Mouse (Mus musculus) liver, adult 2 months (tissue): Measurements from ENCODE around the gene Coa4. TPM values are rescaled to one million over a fixed set of nuclear protein-coding genes. Genes with fewer than 3 reads are reported as not detected.

Experiments
- DNase-seq: peaks from one replicate; pipeline ENCODE4 v3.0.0-alpha.2; 2011; ENCODE audit warnings: low read depth, low spot score; ENCODE audit errors: extremely low read depth
- H3K27ac ChIP-seq: fragments of 200-500 bp; replicated peaks from 2 replicates; pipeline ENCODE4 v1.5.1; 2012; ENCODE audit warnings: low read depth, mild to moderate bottlenecking, control low read depth, inconsistent platforms, low read length; ENCODE audit not compliant: insufficient read depth
- H3K27me3 ChIP-seq: fragments of 200-500 bp; 2 replicates; pipeline ENCODE4 v1.6.1; 2012; ENCODE audit warnings: mild to moderate bottlenecking, moderate library complexity, low read length, inconsistent platforms; ENCODE audit not compliant: control insufficient read depth, insufficient read depth
- H3K36me3 ChIP-seq: fragments of 200-500 bp; 2 replicates; pipeline ENCODE4 v1.6.1; 2012; ENCODE audit warnings: low read length, inconsistent platforms; ENCODE audit not compliant: control insufficient read depth, insufficient read depth
- H3K4me1 ChIP-seq: fragments of 200-500 bp; 2 replicates; pipeline ENCODE4 v1.6.1; 2011; ENCODE audit warnings: low read length; ENCODE audit not compliant: control insufficient read depth, insufficient read depth
- H3K4me3 ChIP-seq: fragments of 200-500 bp; 2 replicates; pipeline ENCODE4 v1.5.1; 2011; ENCODE audit warnings: low read depth, mild to moderate bottlenecking, control low read depth, low read length, moderate library complexity; ENCODE audit not compliant: insufficient read depth
- H3K79me2 ChIP-seq: fragments of 200-500 bp; 2 replicates; pipeline ENCODE4 v1.6.1; 2012; ENCODE audit warnings: inconsistent platforms, mild to moderate bottlenecking, low read length, moderate library complexity; ENCODE audit not compliant: control insufficient read depth, insufficient read depth
- H3K9ac ChIP-seq: fragments of 200-500 bp; 2 replicates; pipeline ENCODE4 v1.6.1; 2012; ENCODE audit warnings: low read depth, mild to moderate bottlenecking, control low read depth, inconsistent platforms, low read length
- CTCF ChIP-seq: fragments of 200-500 bp; IDR thresholded peaks from 2 replicates; pipeline ENCODE4 v1.5.1; 2011; ENCODE audit warnings: low read depth, low read length, control low read depth
- POLR2A ChIP-seq: fragments of 200-500 bp; IDR thresholded peaks from 2 replicates; pipeline ENCODE4 v1.6.1; 2011; ENCODE audit warnings: low read length, control low read depth; ENCODE audit not compliant: insufficient read depth; ENCODE audit errors: extremely low read depth
- WGBS: fragments of 180-500 bp; shearing (Covaris S2); methylation state at CpG from one replicate; pipeline ENCODE4 v1.1.7; 2018; 5-methylcytosine and 5-hydroxymethylcytosine counted together
- polyA plus RNA-seq: library from polyadenylated mRNA; depleted of rRNA; stranded (reverse); fragments of >200 nt; gene quantifications from 2 replicates; pipeline ENCODE4 v1.2.3, GENCODE M21; 2012
- total RNA-seq: library from RNA; depleted of rRNA; stranded (reverse); fragments of >200 nt; gene quantifications from 2 replicates; pipeline ENCODE4 v1.2.3, GENCODE M21; 2014

The Coa4 gene
- total and polyA plus RNA-seq, 2 experiments: 10.7 to 11.6 TPM

DNA sequence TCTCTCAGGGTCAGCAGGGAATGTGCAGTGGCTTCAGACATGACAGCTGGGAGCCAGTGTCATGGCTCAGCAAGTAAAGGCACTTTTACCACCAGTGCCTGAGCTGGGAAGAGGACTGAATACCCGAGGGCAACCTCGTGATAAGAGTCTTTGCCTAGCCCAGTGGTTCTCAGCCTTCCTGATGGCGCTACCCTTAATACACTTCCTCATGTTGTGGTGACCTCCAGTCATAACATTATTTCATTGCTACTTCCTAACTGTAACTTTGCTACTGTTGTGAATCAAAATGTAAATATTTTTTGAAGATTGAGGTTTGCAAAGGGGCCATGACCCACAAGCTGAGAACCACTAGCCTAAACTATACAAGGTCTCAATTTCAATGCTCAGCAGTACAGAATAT, 28.2 kb upstream of the Coa4 start:
- H3K4me3 ChIP-seq: no peak overlapping the region
- no peak for DNase-seq
- H3K4me1 ChIP-seq: no peaks in the 10 kb centered on the region; the same call in none of the 2 replicates
- H3K79me2 ChIP-seq: no peaks in the 10 kb centered on the region
- H3K9ac ChIP-seq: no peak overlapping the region
- no peaks in the 10 kb centered on the region for H3K27me3 ChIP-seq
- no peaks in the 10 kb centered on the region for H3K36me3 ChIP-seq
- H3K27ac ChIP-seq: no peak overlapping the region
- WGBS: 71% methylated on average over 3 of the region's 3 CpGs
- TF ChIP-seq POLR2A (no peak), CTCF (no peak)

DNA sequence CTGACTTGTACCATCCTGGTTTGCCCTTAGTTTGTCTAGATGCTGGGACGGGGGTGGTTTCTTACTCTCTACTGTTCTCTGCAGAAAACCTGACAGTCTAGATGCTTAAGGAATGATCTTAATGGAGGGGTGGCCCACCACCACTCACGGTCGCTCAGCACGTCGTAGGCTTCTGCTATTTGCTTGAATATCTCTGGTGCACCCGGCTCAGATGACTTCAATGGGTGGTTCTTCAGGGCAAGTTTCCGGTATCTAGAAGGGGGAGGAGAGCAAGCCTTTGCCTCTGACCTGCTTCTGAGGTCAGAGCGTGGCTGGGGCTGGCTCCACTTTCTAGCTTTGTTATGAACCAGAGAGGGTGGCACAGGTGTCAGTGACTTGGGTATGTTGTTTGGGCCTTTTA, 25.3 kb upstream of the Coa4 start:
- Histone ChIP-seq H3K27me3 (no peaks in the 10 kb centered on the region), H3K9ac (no peak overlapping the region), H3K79me2 (no peaks in the 10 kb centered on the region), H3K4me1 (no peaks in the 10 kb centered on the region), H3K27ac (no peak overlapping the region), H3K4me3 (peak overlapping the region; percentile 20), H3K36me3 (no peaks in the 10 kb centered on the region)
- no peak for TF ChIP-seq POLR2A
- no peak for TF ChIP-seq CTCF
- WGBS: 66% methylated on average over 8 of the region's 8 CpGs
- no peak for DNase-seq

DNA sequence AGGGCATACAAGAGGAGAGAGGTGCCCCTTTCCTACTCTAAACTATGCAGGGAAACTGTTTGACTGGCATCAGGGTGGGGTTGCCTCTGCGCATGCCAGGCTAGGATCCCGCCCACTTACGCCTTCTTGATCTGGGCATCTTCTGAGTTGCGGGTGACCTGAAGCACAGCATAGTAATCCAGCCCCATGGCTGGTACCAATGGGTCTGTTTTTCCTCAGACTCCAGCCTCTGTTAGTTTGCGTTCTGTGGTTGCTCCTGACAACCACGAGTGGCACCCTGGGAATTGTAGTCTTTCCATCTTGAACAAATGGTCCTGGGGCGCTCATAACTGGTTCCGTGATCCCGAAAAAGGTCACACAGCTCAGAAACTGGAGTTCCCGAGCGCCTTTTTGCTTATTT, 22.3 kb upstream of the Coa4 start, which contains the start of gene Dnajb13:
Dnajb13 (minus strand) TSS at position 388 of the 400 bp plus-strand sequence.
- no peaks in the 10 kb centered on the region for H3K79me2 ChIP-seq
- WGBS: 61% methylated on average over 11 of the region's 11 CpGs
- TF ChIP-seq CTCF (no peak), POLR2A (no peak)

DNA sequence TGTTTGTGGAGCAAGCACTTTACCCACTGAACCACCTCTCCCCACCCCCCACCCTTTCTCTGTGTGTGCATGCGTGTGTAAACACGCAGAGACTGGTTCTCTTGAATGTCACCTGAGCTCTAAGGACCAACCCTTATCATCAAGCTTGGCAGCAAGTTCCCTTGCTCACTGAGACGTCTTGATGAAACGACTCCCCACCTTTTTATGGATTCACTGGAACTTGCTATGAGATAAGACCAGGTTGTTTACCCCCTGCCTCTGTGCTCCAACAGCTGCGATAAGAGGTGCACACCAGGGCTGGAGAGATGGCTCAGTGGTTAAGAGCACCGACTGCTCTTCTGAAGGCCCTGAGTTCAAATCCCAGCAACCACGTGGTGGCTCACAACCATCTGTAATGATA, 16.7 kb upstream of the Coa4 start:
- H3K27ac ChIP-seq: no peak overlapping the region
- no peaks in the 10 kb centered on the region for H3K27me3 ChIP-seq
- no peak for TF ChIP-seq CTCF
- no peak for TF ChIP-seq POLR2A
- WGBS: 48% methylated on average over 7 of the region's 7 CpGs
- no peak overlapping the region for H3K9ac ChIP-seq
- no peak for DNase-seq
- H3K79me2 ChIP-seq: no peaks in the 10 kb centered on the region
- H3K4me3 ChIP-seq: no peak overlapping the region
- no peaks in the 10 kb centered on the region for H3K36me3 ChIP-seq
- H3K4me1 ChIP-seq: no peaks in the 10 kb centered on the region

More for the DNA sequence above, 22.3 kb upstream of the Coa4 start, which contains the start of gene Dnajb13:
- no peak for DNase-seq
- H3K4me3 ChIP-seq: no peak within 1 kb of the TSS
- H3K9ac ChIP-seq: no peak within 1 kb of the TSS
- H3K36me3 ChIP-seq: no peaks in the 10 kb centered on the region
- H3K27ac ChIP-seq: no peak within 1 kb of the TSS
- no peaks in the 10 kb centered on the region for H3K27me3 ChIP-seq
- H3K4me1 ChIP-seq: no peaks in the 10 kb centered on the region

DNA sequence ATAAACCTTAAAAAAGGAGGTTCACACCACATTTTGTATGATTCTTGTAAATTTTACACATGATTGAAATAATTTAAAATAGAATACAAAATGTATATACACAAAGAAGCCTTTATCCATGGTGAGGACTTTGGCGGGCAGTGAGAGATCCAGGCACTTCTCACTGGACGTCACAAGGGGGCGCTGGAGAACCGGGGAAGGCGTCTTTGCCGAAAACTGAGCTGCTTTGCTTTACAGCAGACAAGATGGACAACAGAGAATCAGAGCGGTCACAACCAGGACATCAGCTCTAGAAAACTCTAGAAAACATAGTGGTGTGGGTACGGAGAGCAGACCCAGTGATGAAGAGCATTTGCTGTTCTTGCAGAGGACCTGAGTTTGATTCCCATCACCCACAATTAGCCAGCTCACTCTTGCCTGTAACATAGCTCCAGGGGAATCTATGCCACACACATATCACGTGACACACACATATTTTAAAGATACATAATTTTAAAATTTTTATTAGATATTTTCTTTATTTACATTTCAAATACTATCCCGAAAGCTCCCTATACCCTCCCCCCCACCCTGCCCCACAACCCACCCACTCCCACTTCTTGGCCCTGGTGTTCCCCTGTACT, 16.1 kb upstream of the Coa4 start:
- H3K36me3 ChIP-seq: no peaks in the 10 kb centered on the region
- no peaks in the 10 kb centered on the region for H3K79me2 ChIP-seq
- no peak overlapping the region for H3K4me3 ChIP-seq
- 19% methylated on average over 10 of the region's 10 CpGs for WGBS
- no peak overlapping the region for H3K27ac ChIP-seq
- H3K4me1 ChIP-seq: no peaks in the 10 kb centered on the region
- no peak for TF ChIP-seq POLR2A
- peak; percentile 98 for TF ChIP-seq CTCF
- no peaks in the 10 kb centered on the region for H3K27me3 ChIP-seq
- peak; percentile 48 for DNase-seq
- H3K9ac ChIP-seq: no peak overlapping the region

DNA sequence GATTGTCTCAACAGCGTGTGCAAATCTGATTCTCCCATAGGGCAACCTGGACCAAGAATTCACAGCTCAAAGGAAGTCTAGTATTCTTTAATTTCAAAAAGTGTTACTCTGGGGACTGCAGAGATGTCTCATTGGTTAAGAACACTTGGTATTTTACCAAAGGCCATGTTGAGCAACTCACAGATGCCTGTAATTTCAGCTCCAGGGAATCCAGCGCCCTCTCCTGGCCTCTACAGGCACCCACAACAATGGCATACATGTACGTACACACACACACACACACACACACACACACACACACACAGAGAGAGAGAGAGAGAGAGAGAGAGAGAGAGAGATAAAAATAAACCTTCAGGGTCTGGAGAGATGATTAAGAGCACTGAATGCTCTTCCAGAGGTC, 14.6 kb upstream of the Coa4 start:
- H3K36me3 ChIP-seq: no peaks in the 10 kb centered on the region
- TF ChIP-seq POLR2A (no peak), CTCF (no peak)
- no peaks in the 10 kb centered on the region for H3K4me1 ChIP-seq
- H3K27ac ChIP-seq: no peak overlapping the region
- H3K27me3 ChIP-seq: no peaks in the 10 kb centered on the region
- no peak for DNase-seq
- H3K79me2 ChIP-seq: no peaks in the 10 kb centered on the region
- no peak overlapping the region for H3K9ac ChIP-seq
- WGBS: 86% methylated on average over 3 of the region's 3 CpGs
- no peak overlapping the region for H3K4me3 ChIP-seq
